Mouse (Mus musculus) thymus, adult 18-20 months (tissue): Measurements from ENCODE around the gene Fip1l1.

Experiments
- DNase-seq, 2 experiments: peaks; one replicate each; pipeline ENCODE4 v3.0.0; 2022; ENCODE audit warnings: mixed read lengths in 2 of 2

The Fip1l1 gene

DNA sequence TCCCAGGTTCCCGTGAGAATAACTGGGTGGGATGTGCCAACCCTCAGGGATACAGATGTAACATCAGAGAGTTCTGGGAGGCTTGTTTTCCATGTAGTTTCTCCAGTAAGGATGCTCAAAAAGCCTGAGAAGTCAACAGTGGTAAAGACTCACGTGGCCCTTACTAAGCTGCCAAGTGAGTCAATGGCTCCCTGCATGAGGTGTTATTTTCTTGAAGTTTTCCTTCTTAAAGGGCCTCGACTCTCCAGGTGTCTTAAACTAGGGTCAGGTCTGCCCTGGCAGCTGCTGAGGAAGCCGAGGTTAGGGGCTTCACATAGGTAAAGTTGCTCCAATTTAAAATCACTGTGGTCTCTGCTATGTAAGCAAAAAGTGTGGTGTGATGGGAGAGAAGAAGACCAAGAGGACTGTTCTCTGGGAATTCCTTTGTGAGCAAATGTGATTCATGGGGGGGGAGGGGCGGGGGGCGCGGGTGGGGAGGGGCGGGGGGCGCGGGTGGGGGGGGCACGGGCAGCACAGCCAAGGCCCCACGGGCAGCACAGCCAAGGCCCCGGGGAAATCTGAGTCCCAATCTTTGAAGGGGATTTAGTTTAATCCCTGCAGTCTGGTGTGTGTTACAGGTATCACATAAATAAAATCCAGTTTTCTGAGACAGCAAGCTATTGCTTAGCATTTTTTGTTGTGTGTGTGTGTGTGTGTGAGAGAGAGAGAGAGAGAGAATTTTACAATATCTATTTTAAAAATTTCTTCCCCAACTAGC lies 82.7 kb downstream of the Fip1l1 start:
- DNase-seq = no peak

DNA sequence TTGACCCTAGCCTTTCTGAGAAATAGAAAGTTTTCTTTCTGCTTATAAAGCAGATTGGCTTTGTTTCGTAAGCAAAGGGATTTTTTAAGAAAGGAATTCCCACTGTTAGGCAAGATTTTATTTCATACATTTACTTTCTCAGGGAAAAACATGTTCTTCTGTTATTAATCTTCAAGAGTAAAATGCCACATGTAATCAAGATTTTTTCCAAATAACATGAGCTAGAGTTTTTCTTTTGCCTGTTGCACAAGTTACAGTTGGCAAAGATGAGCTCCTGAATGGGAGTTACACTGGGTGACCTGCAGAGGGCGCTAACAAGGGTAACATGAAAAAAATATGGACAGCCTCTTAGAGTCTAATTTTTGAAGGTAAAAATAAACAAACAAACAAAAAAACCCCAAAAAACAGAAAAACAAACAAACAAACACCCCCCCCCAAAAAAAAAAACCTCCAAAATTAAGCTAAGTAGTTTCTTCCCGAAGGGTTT lies 83.4 kb downstream of the Fip1l1 start:
- DNase-seq = no peak

DNA sequence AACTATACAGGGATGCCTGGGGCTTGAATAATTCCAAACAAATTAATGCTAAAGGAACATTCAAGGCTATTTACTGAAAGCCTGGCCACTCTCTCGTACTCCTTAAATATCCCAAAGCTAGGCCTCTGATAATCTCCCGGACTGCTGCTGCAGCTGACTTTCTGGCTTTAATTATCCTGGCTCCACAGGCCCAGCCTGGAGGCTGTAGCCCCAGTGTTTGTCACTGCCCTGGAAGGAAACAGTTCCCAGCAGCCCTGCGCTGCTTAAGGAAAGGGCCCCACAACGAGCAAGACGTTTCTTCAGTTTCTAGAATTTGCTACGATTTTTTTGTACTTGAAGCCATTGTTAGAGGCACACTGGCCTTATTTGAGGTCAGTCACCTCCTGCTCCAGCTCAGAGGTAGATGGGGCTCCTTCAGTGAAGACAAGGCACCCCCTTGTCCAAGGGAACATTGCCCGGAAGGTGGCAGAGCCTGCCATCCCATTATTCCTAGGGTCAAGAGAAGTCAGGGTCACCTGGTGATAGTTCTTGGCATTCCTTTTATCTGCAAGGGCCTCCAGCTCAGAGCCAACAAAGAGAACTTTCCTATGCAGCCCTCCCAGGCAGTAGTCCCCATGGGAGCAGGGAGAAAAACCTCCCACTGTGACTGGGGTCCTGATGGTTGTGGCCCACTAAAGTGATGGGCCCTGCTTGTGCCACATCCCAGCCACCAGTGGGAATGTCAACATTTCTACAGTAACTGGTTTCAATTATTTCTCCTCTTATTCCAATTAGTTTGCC lies 86.6 kb downstream of the Fip1l1 start:
- DNase-seq = no peak

DNA sequence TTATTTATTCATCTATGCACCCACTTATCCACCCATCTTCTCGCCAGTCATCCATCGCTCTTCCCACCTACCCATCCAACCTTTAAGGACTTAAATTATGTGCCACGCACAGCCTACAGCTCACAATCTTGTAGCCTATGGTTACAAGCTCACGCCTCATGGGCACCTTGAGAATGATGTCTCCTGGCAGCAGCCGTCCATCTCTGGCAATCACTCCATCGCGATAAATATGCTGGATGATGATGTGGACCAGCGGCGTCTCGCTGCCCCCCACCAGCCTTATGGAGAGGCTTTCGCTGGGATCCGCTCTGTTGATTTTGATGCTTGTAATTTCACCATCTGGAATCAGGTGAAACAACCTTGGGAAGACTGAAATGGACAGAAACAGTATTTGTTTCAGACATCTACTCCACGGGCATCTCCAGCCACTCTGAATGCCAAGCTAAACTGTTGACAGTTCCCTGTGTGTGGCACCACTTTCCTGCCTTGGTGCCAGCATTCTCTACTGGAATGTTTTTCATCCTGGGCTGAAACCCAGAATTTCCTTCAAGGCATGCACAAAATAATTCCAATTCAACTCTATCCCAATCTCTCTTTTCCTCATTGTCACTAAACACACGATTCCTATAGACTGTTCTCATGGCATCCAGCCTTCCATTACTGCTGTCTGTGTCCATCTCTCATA lies 88.2 kb downstream of the Fip1l1 start:
- DNase-seq = no peak

DNA sequence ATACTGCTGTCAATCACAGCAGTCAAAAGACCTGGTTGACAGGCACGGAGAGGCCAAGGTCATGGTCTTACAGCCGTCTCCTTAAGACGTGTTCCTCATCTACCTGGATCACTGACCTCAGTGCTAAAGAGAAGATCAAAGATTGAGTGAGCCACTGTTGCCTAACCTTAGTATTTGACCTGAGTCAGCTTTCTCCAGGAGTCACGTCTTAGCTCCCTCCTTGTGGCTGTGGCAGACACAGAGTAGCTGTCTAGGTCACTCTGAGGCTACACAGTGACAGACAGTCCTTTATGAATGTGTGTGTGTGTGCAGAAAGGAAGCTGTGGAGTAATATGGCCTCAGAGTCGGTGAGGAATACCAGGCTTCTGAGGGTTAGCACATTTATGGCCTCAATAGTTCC lies 89.1 kb downstream of the Fip1l1 start:
- DNase-seq = no peak

DNA sequence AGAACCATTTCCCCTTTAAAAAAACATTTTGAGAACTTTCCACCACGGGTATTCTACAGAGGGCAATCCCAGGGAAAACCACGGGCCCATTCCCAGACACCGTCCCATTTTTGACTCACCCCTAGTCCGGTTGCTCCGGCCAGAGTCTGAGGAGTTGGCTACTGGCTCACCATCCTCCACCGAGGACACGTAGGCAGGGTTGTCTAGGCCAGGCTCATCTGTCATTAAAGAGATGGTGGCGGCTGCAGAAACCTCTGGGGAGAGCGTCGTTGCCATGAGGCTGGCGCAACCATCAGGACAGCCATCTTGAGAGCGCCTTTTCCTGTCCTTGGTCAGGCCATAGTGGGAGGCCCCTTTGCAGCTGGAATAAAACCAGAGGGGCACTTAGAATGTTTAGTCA lies 92.8 kb downstream of the Fip1l1 start:
- no peak for DNase-seq

DNA sequence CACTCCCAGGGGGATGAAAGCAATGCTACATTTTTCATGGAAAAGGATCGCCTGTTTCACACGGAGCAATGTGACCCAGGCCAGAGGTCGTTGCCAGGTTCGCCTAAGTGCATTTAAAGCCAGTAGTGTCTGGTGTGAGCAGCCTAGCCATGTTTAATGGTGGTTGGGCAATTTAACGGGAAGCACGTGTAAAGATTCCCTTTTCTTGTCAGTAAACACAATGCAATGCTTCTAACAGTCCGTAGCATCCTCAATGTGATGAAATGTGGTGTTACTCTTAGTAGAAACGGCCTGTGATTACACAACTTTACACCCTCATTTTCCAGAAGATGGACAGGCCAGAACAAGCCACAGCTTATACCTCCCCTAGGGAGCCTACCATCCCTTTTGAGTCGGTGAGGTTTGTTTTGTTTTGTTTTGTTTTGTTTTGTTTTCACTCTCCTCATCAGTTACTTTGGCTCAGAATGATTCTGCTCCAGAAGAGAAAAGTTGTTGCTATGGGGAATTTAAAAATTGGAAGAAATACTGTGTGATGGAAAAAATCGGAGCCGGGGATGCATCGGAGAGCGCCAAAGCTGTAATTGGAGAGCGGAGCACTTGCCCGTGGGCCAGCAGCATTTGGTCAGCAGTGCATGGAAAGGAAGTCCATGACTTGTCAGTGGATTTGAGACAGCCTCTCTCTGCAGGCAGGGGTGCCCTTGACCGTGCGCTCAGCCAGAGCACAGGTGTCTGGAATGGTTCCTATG lies 97.3 kb downstream of the Fip1l1 start:
- DNase-seq = no peak

DNA sequence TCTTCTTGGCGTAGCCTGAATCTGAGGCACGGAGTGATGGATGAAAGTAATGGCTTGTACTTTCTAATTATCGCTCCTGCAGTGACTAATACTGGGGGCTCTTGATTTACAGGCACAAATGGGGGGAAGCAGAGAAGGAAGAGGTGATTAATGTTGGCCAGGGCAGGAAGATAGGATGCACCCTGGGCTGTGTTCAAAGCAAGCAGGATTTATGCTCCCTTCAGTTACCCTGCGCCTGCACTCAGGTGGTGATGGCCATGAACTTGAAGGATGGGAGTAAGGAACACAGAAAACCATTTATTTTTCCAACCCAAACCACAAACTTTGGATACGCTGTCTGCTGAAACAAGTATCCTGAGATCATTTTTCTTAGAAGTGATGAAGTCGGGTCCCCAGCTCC lies 98.2 kb downstream of the Fip1l1 start:
- DNase-seq = no peak

DNA sequence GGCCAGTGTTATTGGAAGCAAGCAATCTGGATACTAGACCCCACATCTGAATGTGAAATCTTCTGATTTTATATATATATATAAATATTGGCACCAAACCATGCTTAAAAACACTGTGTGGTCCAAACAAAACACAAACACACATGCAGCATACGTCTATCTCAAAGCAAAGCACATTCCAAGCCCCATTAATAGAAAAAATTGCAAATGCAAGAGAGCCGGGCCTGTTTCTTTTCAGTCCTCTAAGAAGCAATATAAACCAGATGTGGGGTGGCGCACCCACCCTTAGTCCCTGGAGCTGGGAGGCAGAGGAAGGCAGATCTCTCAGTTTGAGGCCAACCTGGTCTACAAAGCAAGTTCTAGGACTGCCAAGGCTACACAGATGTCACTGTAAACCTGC lies 99.1 kb downstream of the Fip1l1 start:
- no peak for DNase-seq

DNA sequence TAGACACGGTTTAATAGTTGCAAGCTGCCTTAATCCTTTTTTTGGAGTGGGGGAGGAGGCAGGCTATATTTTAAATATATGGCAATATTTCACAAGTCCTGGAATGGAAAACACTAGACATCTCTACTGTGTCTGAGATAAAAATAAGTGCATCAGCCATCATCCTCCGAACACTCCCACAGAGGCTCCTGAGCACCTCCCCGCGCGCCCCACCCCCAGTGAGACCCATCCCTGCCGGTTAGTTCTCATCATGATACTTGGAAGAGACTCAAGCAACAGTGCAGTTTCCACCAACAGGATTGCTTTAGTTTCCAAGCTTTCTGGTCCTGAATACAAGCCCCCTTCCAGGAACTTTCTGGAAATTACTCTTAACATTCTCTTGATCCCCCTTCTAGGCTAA lies 104.3 kb downstream of the Fip1l1 start:
- DNase-seq = no peak

DNA sequence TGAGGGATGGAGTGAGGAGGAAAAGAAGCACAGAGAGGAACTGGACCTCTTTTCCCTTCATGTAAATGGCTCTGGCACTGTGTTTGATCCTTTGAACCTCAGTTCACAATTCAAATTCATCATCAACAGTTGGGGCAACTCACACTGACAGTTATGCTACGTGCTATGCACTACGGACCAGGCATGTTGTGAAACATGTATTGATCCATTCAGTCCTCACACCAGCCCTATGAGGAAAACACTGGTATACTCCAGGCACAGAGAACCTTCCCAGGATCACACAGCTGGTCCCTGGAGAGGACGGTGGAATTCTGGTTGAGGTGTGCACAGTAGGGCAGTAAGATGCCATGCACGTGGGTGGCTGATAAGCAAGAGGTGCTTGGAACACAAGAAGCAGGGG lies 105.3 kb downstream of the Fip1l1 start:
- no peak for DNase-seq

DNA sequence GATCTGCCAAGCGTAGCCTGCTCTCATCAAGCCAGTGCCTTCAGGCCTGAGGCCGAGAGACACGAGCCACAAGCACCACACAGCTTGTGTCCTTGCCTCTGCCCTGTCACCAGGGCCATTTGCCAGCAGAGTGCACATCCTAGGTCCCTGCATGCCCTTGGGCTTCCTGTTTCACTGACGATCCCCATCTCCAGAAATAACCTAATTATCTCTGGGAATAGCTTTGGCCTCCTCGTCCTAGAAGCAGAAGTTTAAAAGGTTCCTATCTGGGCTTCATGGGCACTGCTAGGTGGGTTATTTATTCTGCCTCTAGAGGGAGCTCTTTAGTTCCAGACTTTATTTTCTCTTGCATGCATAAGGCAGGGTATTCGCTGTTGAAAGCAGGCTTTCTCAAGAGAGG lies 105.8 kb downstream of the Fip1l1 start:
- DNase-seq = no peak

DNA sequence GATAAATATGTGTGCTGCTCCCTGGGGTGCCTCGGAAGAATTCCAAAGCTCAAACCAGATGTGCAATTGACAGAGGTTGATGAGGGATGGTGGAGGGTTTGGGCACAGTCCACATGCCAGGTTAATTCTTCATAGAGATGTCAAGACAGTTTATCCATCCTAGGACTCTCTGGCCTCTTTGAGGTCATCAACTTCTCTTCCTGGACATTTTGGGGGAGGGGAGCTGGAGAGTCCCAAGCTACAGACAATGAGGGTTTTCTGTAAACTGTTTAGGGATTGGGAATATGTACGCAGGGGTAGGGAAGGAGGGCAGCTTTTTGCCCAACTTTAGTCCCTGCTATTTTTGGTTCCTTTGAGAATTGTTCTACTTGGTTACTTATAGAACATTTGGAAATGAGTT lies 107.0 kb downstream of the Fip1l1 start:
- DNase-seq = no peak

DNA sequence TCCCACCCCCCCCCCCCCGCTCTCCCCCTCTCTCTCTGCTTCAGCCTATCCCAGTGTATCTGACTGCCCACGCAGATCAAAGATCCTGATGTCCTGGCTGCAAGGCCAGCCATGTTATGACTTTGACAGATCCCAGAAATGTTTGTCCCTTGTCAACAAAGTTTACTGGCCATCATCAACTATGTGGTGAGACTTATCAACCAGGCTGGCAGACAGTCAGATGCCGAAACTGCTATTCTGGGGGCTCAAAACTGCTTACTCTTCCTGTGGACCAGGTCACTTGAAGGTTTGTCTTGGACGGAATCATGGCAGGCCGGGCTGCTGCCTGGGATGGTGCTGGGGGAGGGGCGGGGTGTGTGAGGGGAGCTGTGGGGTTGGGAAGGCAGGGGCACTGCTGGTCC lies 112.3 kb downstream of the Fip1l1 start:
- no peak for DNase-seq

DNA sequence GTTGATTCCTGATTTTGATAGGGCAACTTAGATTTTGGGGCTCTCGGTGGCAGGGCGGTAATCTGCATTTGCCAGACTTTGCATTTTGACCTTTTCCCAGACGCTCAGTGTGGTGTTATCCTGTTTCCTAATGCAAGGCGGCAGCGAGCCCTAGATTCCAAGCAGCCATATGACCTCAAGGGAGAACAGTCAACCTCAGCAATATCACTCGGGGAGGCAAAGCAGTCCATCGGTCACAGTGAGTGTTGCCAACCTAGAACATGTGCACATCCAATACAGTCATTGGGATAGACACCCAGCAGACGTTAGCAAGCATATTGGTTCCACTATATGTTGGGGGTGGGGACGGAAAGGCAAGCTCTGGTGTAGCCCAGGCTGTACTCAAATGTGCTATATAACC lies 113.0 kb downstream of the Fip1l1 start:
- DNase-seq = no peak
